Mouse (Mus musculus): ENCODE results near the gene Ahnak. TPM values are rescaled to one million over a fixed set of nuclear protein-coding genes. Genes with fewer than 3 reads are reported as not detected.

Gene Ahnak
- polyA plus RNA-seq, 1 experiment from 2014 or later: 2.7 TPM

- WGBS: 65% methylated on average over 2 of the region's 2 CpGs
- Histone ChIP-seq H3K4me1 (ENCODE audit: control insufficient read depth, insufficient read depth, low read length) (peaks cover 28% of the 10 kb centered on the region), H3K36me3 (ENCODE audit: control insufficient read depth, insufficient read depth, low read length) (peaks cover 28% of the 10 kb centered on the region), H3K9ac (replicated peaks; ENCODE audit: low read depth, low read length) (no peak overlapping the region), H3K4me2 (ENCODE audit: low read depth, low read length) (no peak overlapping the region), H3K4me3 (ENCODE audit: low read depth, low read length) (no peak overlapping the region), H3K27ac (ENCODE audit: low read depth, low read length) (no peak overlapping the region; the same call in 1 of the 2 replicates), H3K27me3 (ENCODE audit: control insufficient read depth, insufficient read depth, low read length) (no peaks in the 10 kb centered on the region), H3K9me3 (ENCODE audit: control insufficient read depth, low read length) (no peaks in the 10 kb centered on the region)
- no peak for ATAC-seq (ENCODE audit: low read depth)
These were observed 7.5 kb upstream of the Ahnak start for GRCm38 (mm10) chr19:8981450-8982168.

GRCm38 (mm10) chr19:8982303-8983149 lies 6.6 kb upstream of the Ahnak start:
- ATAC-seq (ENCODE audit: low read depth): no peak
- Histone ChIP-seq H3K4me2 (ENCODE audit: low read depth, low read length) (no peak overlapping the region), H3K27me3 (ENCODE audit: control insufficient read depth, insufficient read depth, low read length) (no peaks in the 10 kb centered on the region), H3K36me3 (ENCODE audit: control insufficient read depth, insufficient read depth, low read length) (peaks cover 28% of the 10 kb centered on the region), H3K9me3 (ENCODE audit: control insufficient read depth, low read length) (no peaks in the 10 kb centered on the region), H3K4me3 (ENCODE audit: low read depth, low read length) (no peak overlapping the region), H3K4me1 (ENCODE audit: control insufficient read depth, insufficient read depth, low read length) (peaks cover 28% of the 10 kb centered on the region), H3K9ac (replicated peaks; ENCODE audit: low read depth, low read length) (no peak overlapping the region), H3K27ac (ENCODE audit: low read depth, low read length) (no peak overlapping the region)
- WGBS: 39% methylated on average over 5 of the region's 5 CpGs

GRCm38 (mm10) chr19:8983150-8983650 lies 5.9 kb upstream of the Ahnak start:
- 56% methylated on average over 4 of the region's 4 CpGs for whole genome bisulfite sequencing
- H3K4me2 ChIP-seq (ENCODE audit: low read depth, low read length): no peak overlapping the region
- no peak for ATAC-seq (ENCODE audit: low read depth)
- H3K4me3 ChIP-seq (ENCODE audit: low read depth, low read length): no peak overlapping the region
- no peaks in the 10 kb centered on the region for H3K9me3 ChIP-seq (ENCODE audit: control insufficient read depth, low read length)
- peaks cover 28% of the 10 kb centered on the region for H3K4me1 ChIP-seq (ENCODE audit: control insufficient read depth, insufficient read depth, low read length)
- H3K27ac ChIP-seq (ENCODE audit: low read depth, low read length): no peak overlapping the region
- 0 out of 2 replicates have a peak, but pooled peaks cover 6% of the 10 kb centered on the region for H3K27me3 ChIP-seq (ENCODE audit: control insufficient read depth, insufficient read depth, low read length)
- H3K36me3 ChIP-seq (ENCODE audit: control insufficient read depth, insufficient read depth, low read length): peaks cover 22% of the 10 kb centered on the region
- no peak overlapping the region for H3K9ac ChIP-seq (replicated peaks; ENCODE audit: low read depth, low read length)

GRCm38 (mm10) chr19:8984255-8984868 lies 4.7 kb upstream of the Ahnak start:
- 0 out of 2 replicates have a peak, but pooled peaks cover 11% of the 10 kb centered on the region for H3K27me3 ChIP-seq (ENCODE audit: control insufficient read depth, insufficient read depth, low read length)
- H3K4me3 ChIP-seq (ENCODE audit: low read depth, low read length): no peak overlapping the region
- no peaks in the 10 kb centered on the region for H3K9me3 ChIP-seq (ENCODE audit: control insufficient read depth, low read length)
- H3K4me1 ChIP-seq (ENCODE audit: control insufficient read depth, insufficient read depth, low read length): peaks cover 28% of the 10 kb centered on the region
- peak; percentile 73 for ATAC-seq (ENCODE audit: low read depth)
- H3K36me3 ChIP-seq (ENCODE audit: control insufficient read depth, insufficient read depth, low read length): peaks cover 10% of the 10 kb centered on the region; the same call in 1 of the 2 replicates
- WGBS: 8% methylated on average over 7 of the region's 7 CpGs
- H3K27ac ChIP-seq (ENCODE audit: low read depth, low read length): peak overlapping the region; percentile 35; the same call in 1 of the 2 replicates
- peak overlapping the region; percentile 26 for H3K9ac ChIP-seq (replicated peaks; ENCODE audit: low read depth, low read length)
- H3K4me2 ChIP-seq (ENCODE audit: low read depth, low read length): peak overlapping the region; percentile 11; the same call in 1 of the 2 replicates

- 59% methylated on average over 5 of the region's 5 CpGs for whole genome bisulfite sequencing
- ATAC-seq (ENCODE audit: low read depth): no peak
These were observed 3.2 kb upstream of the Ahnak start for GRCm38 (mm10) chr19:8985891-8986290.

GRCm38 (mm10) chr19:8987816-8988215 lies 1.3 kb upstream of the Ahnak start:
- H3K27ac ChIP-seq (ENCODE audit: low read depth, low read length): no peak overlapping the region
- WGBS: 50% methylated on average over 2 of the region's 2 CpGs
- no peak overlapping the region for H3K9ac ChIP-seq (replicated peaks; ENCODE audit: low read depth, low read length)
- no peak overlapping the region for H3K4me2 ChIP-seq (ENCODE audit: low read depth, low read length)
- no peak for ATAC-seq (ENCODE audit: low read depth)
- H3K4me1 ChIP-seq (ENCODE audit: control insufficient read depth, insufficient read depth, low read length): peaks cover 32% of the 10 kb centered on the region
- H3K27me3 ChIP-seq (ENCODE audit: control insufficient read depth, insufficient read depth, low read length): 0 out of 2 replicates have a peak, but pooled peaks cover 11% of the 10 kb centered on the region
- no peaks in the 10 kb centered on the region for H3K9me3 ChIP-seq (ENCODE audit: control insufficient read depth, low read length)
- H3K36me3 ChIP-seq (ENCODE audit: control insufficient read depth, insufficient read depth, low read length): no peaks in the 10 kb centered on the region
- no peak overlapping the region for H3K4me3 ChIP-seq (ENCODE audit: low read depth, low read length)

More at GRCm38 (mm10) chr19:8985891-8986290, 3.2 kb upstream of the Ahnak start:
- no peaks in the 10 kb centered on the region for H3K36me3 ChIP-seq (ENCODE audit: control insufficient read depth, insufficient read depth, low read length)
- H3K27ac ChIP-seq (ENCODE audit: low read depth, low read length): no peak overlapping the region
- 0 out of 2 replicates have a peak, but pooled peaks cover 11% of the 10 kb centered on the region for H3K27me3 ChIP-seq (ENCODE audit: control insufficient read depth, insufficient read depth, low read length)
- no peak overlapping the region for H3K4me2 ChIP-seq (ENCODE audit: low read depth, low read length)
- peaks cover 37% of the 10 kb centered on the region for H3K4me1 ChIP-seq (ENCODE audit: control insufficient read depth, insufficient read depth, low read length)
- no peak overlapping the region for H3K9ac ChIP-seq (replicated peaks; ENCODE audit: low read depth, low read length)
- no peaks in the 10 kb centered on the region for H3K9me3 ChIP-seq (ENCODE audit: control insufficient read depth, low read length)
- no peak overlapping the region for H3K4me3 ChIP-seq (ENCODE audit: low read depth, low read length)

GRCm38 (mm10) chr19:8988346-8989065 lies 578 bp upstream of the Ahnak start:
- H3K4me2 ChIP-seq (ENCODE audit: low read depth, low read length): peak overlapping the region; percentile 65; the same call in 1 of the 2 replicates
- no peak overlapping the region for H3K27ac ChIP-seq (ENCODE audit: low read depth, low read length)
- H3K9ac ChIP-seq (replicated peaks; ENCODE audit: low read depth, low read length): no peak overlapping the region
- peaks cover 25% of the 10 kb centered on the region for H3K4me1 ChIP-seq (ENCODE audit: control insufficient read depth, insufficient read depth, low read length)
- H3K27me3 ChIP-seq (ENCODE audit: control insufficient read depth, insufficient read depth, low read length): 0 out of 2 replicates have a peak, but pooled peaks cover 11% of the 10 kb centered on the region
- no peaks in the 10 kb centered on the region for H3K9me3 ChIP-seq (ENCODE audit: control insufficient read depth, low read length)
- WGBS: 14% methylated on average over 15 of the region's 15 CpGs
- ATAC-seq (ENCODE audit: low read depth): no peak
- no peaks in the 10 kb centered on the region for H3K36me3 ChIP-seq (ENCODE audit: control insufficient read depth, insufficient read depth, low read length)
- H3K4me3 ChIP-seq (ENCODE audit: low read depth, low read length): peak overlapping the region; percentile 41
